Mouse (Mus musculus) thymus, postnatal 0 days (tissue): ENCODE data around the gene Lrrc4. TPM values are rescaled to one million over a fixed set of nuclear protein-coding genes. Genes with fewer than 3 reads are reported as not detected.
A peak's percentile ranks its signal among the peaks of the same experiment; 100 is the strongest.

Experiments used
- DNase-seq: peaks from one replicate; pipeline ENCODE4 v3.0.0-alpha.2; 2015; ENCODE audit warnings: low spot score
- polyA plus RNA-seq: library from polyadenylated mRNA; unstranded; fragments of >200 nt; fragmentation: Nextera tagmentation; extraction: Ambion mirVana; gene quantifications from 2 replicates; pipeline ENCODE4 v1.2.1, GENCODE M21; 2015

Lrrc4 gene
- polyA plus RNA-seq, 1 experiment from 2014 or later = 0.16 TPM

GRCm38 (mm10) chr6:28733884-28734647 is 97.5 kb downstream of the Lrrc4 start:
- no peak for DNase-seq

- no peak for DNase-seq
Observed at GRCm38 (mm10) chr6:28731246-28731645, 100.3 kb downstream of the Lrrc4 start.

GRCm38 (mm10) chr6:28729649-28730048 is 101.9 kb downstream of the Lrrc4 start:
- no peak for DNase-seq

GRCm38 (mm10) chr6:28729236-28729635 is 102.3 kb downstream of the Lrrc4 start:
- no peak for DNase-seq

GRCm38 (mm10) chr6:28724776-28725175 is 106.8 kb downstream of the Lrrc4 start:
- no peak for DNase-seq

- no peak for DNase-seq
Observed at GRCm38 (mm10) chr6:28723059-28723458, 108.5 kb downstream of the Lrrc4 start.

- DNase-seq = no peak
Observed at GRCm38 (mm10) chr6:28720391-28721171, 111.0 kb downstream of the Lrrc4 start.

GRCm38 (mm10) chr6:28717845-28718237 is 113.7 kb downstream of the Lrrc4 start:
- DNase-seq = no peak

- DNase-seq = peak; percentile 78
Observed at GRCm38 (mm10) chr6:28717203-28717844, 114.2 kb downstream of the Lrrc4 start.

- no peak for DNase-seq
Observed at GRCm38 (mm10) chr6:28710035-28710434, 121.5 kb downstream of the Lrrc4 start.

GRCm38 (mm10) chr6:28706976-28707592 is 124.5 kb downstream of the Lrrc4 start:
- peak; percentile 11 for DNase-seq

GRCm38 (mm10) chr6:28706108-28706975 is 125.2 kb downstream of the Lrrc4 start:
- DNase-seq = no peak

- DNase-seq = no peak
Observed at GRCm38 (mm10) chr6:28705384-28706107, 126.0 kb downstream of the Lrrc4 start.

GRCm38 (mm10) chr6:28704612-28705011 is 126.9 kb downstream of the Lrrc4 start:
- DNase-seq = no peak

- DNase-seq = no peak
Observed at GRCm38 (mm10) chr6:28697214-28697613, 134.3 kb downstream of the Lrrc4 start.

GRCm38 (mm10) chr6:28692659-28693058 is 138.9 kb downstream of the Lrrc4 start:
- DNase-seq = no peak

- no peak for DNase-seq
Observed at GRCm38 (mm10) chr6:28687776-28688175, 143.8 kb downstream of the Lrrc4 start.

- no peak for DNase-seq
Observed at GRCm38 (mm10) chr6:28685745-28686144, 145.8 kb downstream of the Lrrc4 start.

GRCm38 (mm10) chr6:28685052-28685451 is 146.5 kb downstream of the Lrrc4 start:
- DNase-seq = no peak
